Mouse (Mus musculus): ENCODE results near the gene Hmga2. TPM values are rescaled to one million over a fixed set of nuclear protein-coding genes. Genes with fewer than 3 reads are reported as not detected.

Gene Hmga2
- polyA plus RNA-seq, 1 experiment from 2014 or later = 54.3 TPM

DNA sequence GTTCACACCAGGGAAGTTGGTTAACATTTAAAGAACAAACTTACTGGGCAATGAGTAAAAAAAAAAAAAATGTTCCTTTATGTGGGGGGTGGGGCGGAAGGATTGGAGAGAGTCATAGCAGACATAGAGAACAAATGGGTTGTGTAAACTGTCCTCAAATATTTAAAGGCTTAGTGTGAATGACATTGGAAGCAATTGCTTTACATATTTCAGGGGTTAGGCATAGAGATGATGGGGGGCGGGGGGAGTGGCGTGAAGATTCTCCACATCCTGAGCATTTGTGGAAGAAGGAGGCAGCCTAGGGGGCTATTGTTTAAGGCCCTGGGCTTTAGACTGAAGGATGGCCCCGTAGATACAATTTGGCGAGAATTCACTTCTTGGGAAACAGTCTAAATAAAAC lies 15.0 kb downstream of the Hmga2 start:
- no peak overlapping the region for H3K4me3 ChIP-seq (ENCODE audit: low read length)
- H3K4me2 ChIP-seq (replicated peaks; ENCODE audit: low read depth, low read length) = no peak overlapping the region
- H3K36me3 ChIP-seq (ENCODE audit: control insufficient read depth, insufficient read depth, low read length) = peaks cover 55% of the 10 kb centered on the region
- 76% methylated on average over 5 of the region's 5 CpGs for WGBS
- 0 out of 2 replicates have a peak, but pooled peaks have one; percentile 25 for ATAC-seq (ENCODE audit: low FRiP score, low TSS enrichment)
- H3K27me3 ChIP-seq (ENCODE audit: control insufficient read depth, insufficient read depth, low read length) = no peaks in the 10 kb centered on the region
- H3K9me3 ChIP-seq (ENCODE audit: control insufficient read depth, low read length) = no peaks in the 10 kb centered on the region
- H3K27ac ChIP-seq (ENCODE audit: low read depth, low read length) = peak overlapping the region; percentile 8; the same call in 1 of the 2 replicates
- no peak overlapping the region for H3K9ac ChIP-seq (ENCODE audit: low read depth, low read length)
- peaks cover 10% of the 10 kb centered on the region; the same call in 1 of the 2 replicates for H3K4me1 ChIP-seq (ENCODE audit: control insufficient read depth, insufficient read depth, low read length)

DNA sequence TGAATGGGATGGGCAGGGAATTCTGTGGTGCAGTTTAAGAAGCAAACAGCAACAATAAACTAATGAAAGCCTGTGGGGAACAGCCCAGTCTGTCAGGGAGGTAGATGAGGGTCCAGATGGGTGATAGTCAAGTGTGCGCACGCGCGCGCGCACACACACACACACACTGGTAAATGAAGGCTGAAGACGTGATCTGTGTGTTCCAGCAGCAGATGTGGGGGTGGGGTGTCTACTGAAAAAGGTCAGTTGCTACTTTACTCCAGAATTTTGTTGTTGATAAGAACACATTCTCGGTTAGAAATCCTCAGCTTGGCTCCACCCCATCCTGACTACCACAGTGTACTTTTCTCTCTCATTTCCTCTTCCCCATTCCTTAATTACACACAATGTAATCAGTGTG lies 17.4 kb downstream of the Hmga2 start:
- no peak for ATAC-seq (ENCODE audit: low FRiP score, low TSS enrichment)
- H3K4me2 ChIP-seq (replicated peaks; ENCODE audit: low read depth, low read length) = no peak overlapping the region

DNA sequence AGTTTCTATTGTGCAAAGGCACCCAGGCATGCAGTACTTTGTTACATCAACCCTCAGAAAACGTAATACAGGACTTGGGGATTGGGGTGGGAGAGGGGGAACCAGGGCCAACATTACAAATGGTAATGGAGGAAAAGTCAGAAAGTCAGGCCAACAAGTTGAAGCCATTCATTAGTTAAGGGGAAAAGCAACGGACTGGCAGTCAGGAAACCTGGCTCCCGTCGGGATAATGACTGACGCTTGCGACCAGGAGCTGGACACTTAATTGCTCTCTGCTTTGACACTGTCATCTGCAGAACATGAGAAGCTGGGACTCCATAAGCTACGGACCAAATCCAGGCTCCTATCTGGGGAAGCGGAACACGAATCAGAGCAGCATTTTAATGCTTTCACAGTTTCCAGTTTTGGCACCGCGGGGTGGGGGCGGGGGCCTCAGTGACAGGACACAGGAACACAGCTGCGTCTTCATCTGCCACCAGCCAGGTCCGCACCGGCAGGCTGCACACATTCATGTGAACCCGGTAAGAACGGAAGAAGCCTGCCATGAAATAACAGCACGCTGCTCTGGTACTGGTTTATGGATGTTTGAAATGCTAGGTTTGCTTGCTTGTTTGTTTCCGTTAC lies 26.5 kb downstream of the Hmga2 start:
- WGBS = 46% methylated on average over 19 of the region's 19 CpGs
- H3K4me3 ChIP-seq (ENCODE audit: low read length) = no peak overlapping the region
- ATAC-seq (ENCODE audit: low FRiP score, low TSS enrichment) = peak; percentile 44; the same call in 1 of the 2 replicates

More for the DNA sequence above, 17.4 kb downstream of the Hmga2 start:
- Histone ChIP-seq H3K27me3 (ENCODE audit: control insufficient read depth, insufficient read depth, low read length) (no peaks in the 10 kb centered on the region), H3K36me3 (ENCODE audit: control insufficient read depth, insufficient read depth, low read length) (peaks cover 55% of the 10 kb centered on the region), H3K27ac (ENCODE audit: low read depth, low read length) (no peak overlapping the region), H3K4me3 (ENCODE audit: low read length) (no peak overlapping the region), H3K9me3 (ENCODE audit: control insufficient read depth, low read length) (no peaks in the 10 kb centered on the region), H3K4me1 (ENCODE audit: control insufficient read depth, insufficient read depth, low read length) (peaks cover 10% of the 10 kb centered on the region; the same call in 1 of the 2 replicates), H3K9ac (ENCODE audit: low read depth, low read length) (no peak overlapping the region)
- 90% methylated on average over 8 of the region's 8 CpGs for WGBS

DNA sequence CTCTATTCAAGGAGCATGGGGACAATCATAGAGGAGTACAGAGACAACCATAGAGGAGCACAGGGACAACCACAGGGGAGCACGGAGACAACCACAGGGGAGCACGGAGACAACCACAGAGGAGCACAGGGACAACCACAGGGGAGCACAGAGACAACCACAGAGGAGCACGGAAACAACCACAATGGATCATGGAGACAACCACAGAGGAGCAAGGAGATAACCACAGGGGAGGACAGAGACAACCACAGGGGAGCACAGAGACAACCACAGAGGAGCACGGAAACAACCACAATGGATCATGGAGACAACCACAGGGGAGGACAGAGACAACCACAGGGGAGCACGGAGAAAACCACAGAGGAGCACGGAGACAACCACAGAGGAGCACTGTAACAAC lies 29.5 kb downstream of the Hmga2 start:
- no peak for ATAC-seq (ENCODE audit: low FRiP score, low TSS enrichment)
- WGBS = 92% methylated on average over 6 of the region's 6 CpGs
- Histone ChIP-seq H3K27me3 (ENCODE audit: control insufficient read depth, insufficient read depth, low read length) (no peaks in the 10 kb centered on the region), H3K4me3 (ENCODE audit: low read length) (no peak overlapping the region), H3K4me1 (ENCODE audit: control insufficient read depth, insufficient read depth, low read length) (peaks cover 18% of the 10 kb centered on the region), H3K36me3 (ENCODE audit: control insufficient read depth, insufficient read depth, low read length) (peaks cover 24% of the 10 kb centered on the region), H3K9me3 (ENCODE audit: control insufficient read depth, low read length) (no peaks in the 10 kb centered on the region), H3K9ac (ENCODE audit: low read depth, low read length) (no peak overlapping the region), H3K27ac (ENCODE audit: low read depth, low read length) (no peak overlapping the region), H3K4me2 (replicated peaks; ENCODE audit: low read depth, low read length) (no peak overlapping the region)

More for the DNA sequence above, 26.5 kb downstream of the Hmga2 start:
- Histone ChIP-seq H3K36me3 (ENCODE audit: control insufficient read depth, insufficient read depth, low read length) (peaks cover 34% of the 10 kb centered on the region), H3K4me2 (replicated peaks; ENCODE audit: low read depth, low read length) (peak overlapping the region; percentile 15; the same call in 1 of the 2 replicates), H3K27me3 (ENCODE audit: control insufficient read depth, insufficient read depth, low read length) (no peaks in the 10 kb centered on the region), H3K27ac (ENCODE audit: low read depth, low read length) (peak overlapping the region; percentile 21), H3K9ac (ENCODE audit: low read depth, low read length) (no peak overlapping the region), H3K9me3 (ENCODE audit: control insufficient read depth, low read length) (no peaks in the 10 kb centered on the region), H3K4me1 (ENCODE audit: control insufficient read depth, insufficient read depth, low read length) (peaks cover 12% of the 10 kb centered on the region; the same call in 1 of the 2 replicates)

DNA sequence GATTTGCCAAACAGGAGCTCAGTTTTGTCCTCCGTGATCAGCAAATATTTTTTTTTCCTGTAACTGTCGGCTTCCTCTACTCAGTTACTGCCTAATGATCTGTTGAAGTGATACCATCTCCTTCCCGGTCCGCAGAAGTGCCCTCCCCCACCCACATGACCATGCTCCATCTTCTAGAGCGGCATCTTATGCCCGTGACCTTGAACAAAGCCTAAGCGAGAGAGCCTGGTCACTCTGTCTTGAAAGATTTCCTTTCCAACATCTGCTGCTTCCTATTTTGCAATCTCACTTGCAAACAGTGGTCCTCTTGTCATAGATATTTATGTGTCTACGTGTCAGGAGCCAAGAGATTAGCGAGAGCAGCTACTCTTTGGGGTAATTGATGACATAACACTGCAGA lies 30.1 kb downstream of the Hmga2 start:
- H3K27ac ChIP-seq (ENCODE audit: low read depth, low read length) = peak overlapping the region; percentile 8; the same call in 1 of the 2 replicates
- no peaks in the 10 kb centered on the region for H3K9me3 ChIP-seq (ENCODE audit: control insufficient read depth, low read length)
- H3K36me3 ChIP-seq (ENCODE audit: control insufficient read depth, insufficient read depth, low read length) = peaks cover 24% of the 10 kb centered on the region
- no peak overlapping the region for H3K4me2 ChIP-seq (replicated peaks; ENCODE audit: low read depth, low read length)
- H3K27me3 ChIP-seq (ENCODE audit: control insufficient read depth, insufficient read depth, low read length) = no peaks in the 10 kb centered on the region
- WGBS = 18% methylated on average over 9 of the region's 9 CpGs
- peak; percentile 58; the same call in 1 of the 2 replicates for ATAC-seq (ENCODE audit: low FRiP score, low TSS enrichment)
- H3K4me1 ChIP-seq (ENCODE audit: control insufficient read depth, insufficient read depth, low read length) = peaks cover 23% of the 10 kb centered on the region
- H3K4me3 ChIP-seq (ENCODE audit: low read length) = no peak overlapping the region
- no peak overlapping the region for H3K9ac ChIP-seq (ENCODE audit: low read depth, low read length)

DNA sequence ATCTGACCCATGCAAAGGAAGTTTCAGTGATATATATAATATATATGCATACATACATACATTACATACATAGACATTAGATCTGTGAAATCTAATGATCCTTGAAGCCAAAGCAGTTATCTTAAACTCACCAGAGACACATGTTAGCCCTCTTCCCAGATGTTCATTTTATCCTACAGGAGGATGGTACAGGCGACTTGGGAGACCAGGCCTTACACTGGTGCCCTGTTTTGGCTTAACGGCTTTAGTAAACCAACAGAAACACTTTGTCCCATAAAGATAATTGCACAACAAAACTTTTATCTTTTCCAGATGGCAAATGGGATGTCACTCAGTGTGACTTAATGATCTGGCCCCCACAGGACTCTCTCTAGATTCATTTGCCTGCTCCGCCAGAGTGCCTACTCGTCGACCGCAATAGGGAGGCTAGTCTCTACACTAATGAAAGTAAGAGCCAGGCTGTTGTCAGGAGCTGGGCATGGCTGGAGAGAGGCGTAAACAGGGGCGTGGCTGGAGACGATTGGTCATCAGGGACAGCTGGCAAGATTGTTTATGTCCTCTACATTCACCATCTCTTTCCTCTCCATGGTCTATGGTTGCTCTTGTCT lies 31.7 kb downstream of the Hmga2 start:
- no peak for ATAC-seq (ENCODE audit: low FRiP score, low TSS enrichment)
- no peaks in the 10 kb centered on the region for H3K9me3 ChIP-seq (ENCODE audit: control insufficient read depth, low read length)
- no peak overlapping the region for H3K4me3 ChIP-seq (ENCODE audit: low read length)
- H3K4me2 ChIP-seq (replicated peaks; ENCODE audit: low read depth, low read length) = no peak overlapping the region
- 70% methylated on average over 9 of the region's 9 CpGs for WGBS
- H3K27me3 ChIP-seq (ENCODE audit: control insufficient read depth, insufficient read depth, low read length) = no peaks in the 10 kb centered on the region
- peaks cover 21% of the 10 kb centered on the region for H3K4me1 ChIP-seq (ENCODE audit: control insufficient read depth, insufficient read depth, low read length)
- H3K27ac ChIP-seq (ENCODE audit: low read depth, low read length) = no peak overlapping the region
- peaks cover 33% of the 10 kb centered on the region for H3K36me3 ChIP-seq (ENCODE audit: control insufficient read depth, insufficient read depth, low read length)
- H3K9ac ChIP-seq (ENCODE audit: low read depth, low read length) = no peak overlapping the region

DNA sequence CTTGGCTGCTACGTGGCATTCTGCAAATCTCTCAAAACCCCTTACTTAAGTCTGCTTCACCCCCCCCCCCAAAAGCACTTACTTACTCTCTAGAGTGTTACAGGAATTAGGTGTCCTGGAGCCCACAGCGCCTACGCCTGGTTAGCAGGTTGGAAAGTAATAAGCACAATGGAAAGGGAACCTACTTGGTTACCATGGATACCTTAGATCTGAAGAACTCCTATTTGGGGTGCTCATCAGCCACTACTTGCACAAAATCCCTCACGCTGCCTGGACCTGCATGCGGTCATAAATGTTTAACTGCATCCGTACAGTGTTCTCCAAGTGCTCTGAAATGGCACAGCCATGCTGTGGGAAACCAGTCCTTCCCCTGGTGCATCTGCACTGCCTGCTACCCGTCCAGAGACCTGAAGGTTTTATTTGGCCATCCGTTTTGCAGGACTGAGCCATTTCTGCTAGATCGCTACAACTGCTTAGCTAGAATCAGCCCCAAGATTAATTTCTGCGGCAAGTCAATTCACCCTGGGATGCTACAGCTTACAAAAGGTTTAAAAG lies 32.4 kb downstream of the Hmga2 start:
- Histone ChIP-seq H3K4me1 (ENCODE audit: control insufficient read depth, insufficient read depth, low read length) (peaks cover 16% of the 10 kb centered on the region), H3K36me3 (ENCODE audit: control insufficient read depth, insufficient read depth, low read length) (peaks cover 33% of the 10 kb centered on the region), H3K4me2 (replicated peaks; ENCODE audit: low read depth, low read length) (no peak overlapping the region), H3K9ac (ENCODE audit: low read depth, low read length) (no peak overlapping the region), H3K4me3 (ENCODE audit: low read length) (no peak overlapping the region), H3K27ac (ENCODE audit: low read depth, low read length) (no peak overlapping the region), H3K27me3 (ENCODE audit: control insufficient read depth, insufficient read depth, low read length) (no peaks in the 10 kb centered on the region), H3K9me3 (ENCODE audit: control insufficient read depth, low read length) (no peaks in the 10 kb centered on the region)
- ATAC-seq (ENCODE audit: low FRiP score, low TSS enrichment) = no peak
- WGBS = 80% methylated on average over 10 of the region's 10 CpGs

DNA sequence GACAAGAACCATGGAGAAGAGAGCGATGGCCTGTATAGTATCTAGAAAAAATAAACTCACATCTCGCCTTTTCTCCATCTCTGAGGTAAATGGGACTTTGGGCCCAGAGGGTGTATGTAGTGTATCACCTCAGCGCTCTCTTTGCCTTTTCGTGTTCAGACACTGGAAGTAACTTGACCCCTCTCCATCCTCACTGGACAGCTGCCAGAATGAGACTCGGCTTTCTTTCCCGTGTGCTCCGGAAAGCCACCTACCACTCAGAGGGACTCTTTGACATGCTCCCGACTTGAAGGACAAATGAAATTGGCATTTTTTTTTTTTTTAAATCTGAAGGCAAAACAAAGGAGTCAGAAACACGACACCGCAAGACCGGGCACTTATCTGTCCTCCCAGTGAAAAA lies 35.0 kb downstream of the Hmga2 start:
- no peak overlapping the region for H3K4me3 ChIP-seq (ENCODE audit: low read length)
- H3K9me3 ChIP-seq (ENCODE audit: control insufficient read depth, low read length) = no peaks in the 10 kb centered on the region
- no peak overlapping the region for H3K9ac ChIP-seq (ENCODE audit: low read depth, low read length)
- H3K27me3 ChIP-seq (ENCODE audit: control insufficient read depth, insufficient read depth, low read length) = no peaks in the 10 kb centered on the region
- no peak for ATAC-seq (ENCODE audit: low FRiP score, low TSS enrichment)
- no peak overlapping the region for H3K4me2 ChIP-seq (replicated peaks; ENCODE audit: low read depth, low read length)
- peaks cover 11% of the 10 kb centered on the region for H3K4me1 ChIP-seq (ENCODE audit: control insufficient read depth, insufficient read depth, low read length)
- H3K27ac ChIP-seq (ENCODE audit: low read depth, low read length) = 0 out of 2 replicates have a peak overlapping the region, but pooled peaks have one; percentile 11
- 40% methylated on average over 11 of the region's 11 CpGs for WGBS
- H3K36me3 ChIP-seq (ENCODE audit: control insufficient read depth, insufficient read depth, low read length) = peaks cover 46% of the 10 kb centered on the region

DNA sequence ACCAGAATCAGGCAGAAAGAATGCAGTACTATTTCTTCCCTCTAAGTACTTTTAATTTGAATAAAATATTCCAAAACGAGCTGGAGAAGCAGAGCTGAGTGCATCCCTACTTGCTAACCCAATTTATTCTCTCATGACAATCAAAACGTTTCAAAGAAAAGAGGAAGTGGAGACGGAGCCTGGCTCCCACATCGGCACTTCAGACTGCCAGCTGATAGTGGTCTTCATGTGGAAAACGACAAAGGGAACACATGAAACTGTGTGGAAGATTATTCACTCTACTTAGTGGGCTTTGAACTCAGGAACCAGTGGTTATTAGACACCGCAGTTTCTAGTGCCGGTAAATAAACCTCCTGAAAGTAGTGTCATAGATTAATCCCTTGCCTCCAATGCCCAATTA lies 41.8 kb downstream of the Hmga2 start:
- no peak overlapping the region for H3K9ac ChIP-seq (ENCODE audit: low read depth, low read length)
- 31% methylated on average over 7 of the region's 7 CpGs for WGBS
- no peaks in the 10 kb centered on the region for H3K9me3 ChIP-seq (ENCODE audit: control insufficient read depth, low read length)
- H3K36me3 ChIP-seq (ENCODE audit: control insufficient read depth, insufficient read depth, low read length) = peaks cover 20% of the 10 kb centered on the region
- ATAC-seq (ENCODE audit: low FRiP score, low TSS enrichment) = no peak
- no peak overlapping the region for H3K4me2 ChIP-seq (replicated peaks; ENCODE audit: low read depth, low read length)
- no peak overlapping the region for H3K27ac ChIP-seq (ENCODE audit: low read depth, low read length)
- H3K4me1 ChIP-seq (ENCODE audit: control insufficient read depth, insufficient read depth, low read length) = peaks cover 50% of the 10 kb centered on the region
- no peaks in the 10 kb centered on the region for H3K27me3 ChIP-seq (ENCODE audit: control insufficient read depth, insufficient read depth, low read length)
- no peak overlapping the region for H3K4me3 ChIP-seq (ENCODE audit: low read length)
